Mouse (Mus musculus) small intestine, adult 2 months (tissue): ENCODE measurements at regions not wholly inside any gene's neighbourhood (a gene's known extent, or its start where the extent isn't known, plus 50 kb on each side); places are given as distances from the start of the nearest gene placed in this dataset.
A peak's percentile ranks its signal among the peaks of the same experiment; 100 is the strongest.

Experiments
- H3K27ac ChIP-seq: fragments of 200-500 bp; 2 replicates; pipeline ENCODE4 v1.5.1; 2012; ENCODE audit warnings: low read depth, low read length, control low read depth, inconsistent platforms; ENCODE audit not compliant: insufficient read depth
- H3K27me3 ChIP-seq: fragments of 200-500 bp; 2 replicates; pipeline ENCODE4 v1.6.1; 2012; ENCODE audit warnings: mild to moderate bottlenecking, moderate library complexity, low read length, inconsistent platforms; ENCODE audit not compliant: control insufficient read depth, insufficient read depth
- H3K36me3 ChIP-seq: fragments of 200-500 bp; 2 replicates; pipeline ENCODE4 v1.6.1; 2012; ENCODE audit warnings: mild to moderate bottlenecking, low read length, control low read depth, inconsistent platforms; ENCODE audit not compliant: control insufficient read depth, insufficient read depth
- H3K4me1 ChIP-seq: fragments of 200-500 bp; 2 replicates; pipeline ENCODE4 v1.6.1; 2012; ENCODE audit warnings: low read length, inconsistent platforms, mixed read lengths; ENCODE audit not compliant: control insufficient read depth, insufficient read depth, insufficient read length
- H3K4me3 ChIP-seq: fragments of 200-500 bp; 2 replicates; pipeline ENCODE4 v1.5.1; 2012; ENCODE audit warnings: low read depth, mild to moderate bottlenecking, control low read depth, inconsistent platforms, low read length, moderate library complexity
- CTCF ChIP-seq: fragments of 200-500 bp; IDR thresholded peaks from 2 replicates; pipeline ENCODE4 v1.5.1; 2012; ENCODE audit warnings: low read depth, mild to moderate bottlenecking, control low read depth, inconsistent platforms, low read length, moderate library complexity, mixed read lengths; ENCODE audit not compliant: insufficient replicate concordance, insufficient read length; ENCODE audit errors: extremely low read depth
- POLR2A ChIP-seq: fragments of 200-500 bp; IDR thresholded peaks from 2 replicates; pipeline ENCODE4 v1.6.1; 2012; ENCODE audit warnings: low read depth, mild to moderate bottlenecking, control low read depth, inconsistent platforms, low read length, moderate library complexity
- WGBS: fragments of 180-500 bp; shearing (Covaris S2); methylation state at CpG from one replicate; pipeline ENCODE4 v1.1.7; 2018; 5-methylcytosine and 5-hydroxymethylcytosine counted together

- Histone ChIP-seq H3K4me1 (no peaks in the 10 kb centered on the region), H3K27ac (no peak overlapping the region), H3K36me3 (no peaks in the 10 kb centered on the region), H3K27me3 (no peaks in the 10 kb centered on the region), H3K4me3 (no peak overlapping the region)
- 83% methylated on average over 3 of the region's 3 CpGs for WGBS
- TF ChIP-seq POLR2A = no peak
- TF ChIP-seq CTCF = no peak
Measured at GRCm38 (mm10) chr8:127780596-127780995, 577.8 kb upstream of the Nrp1 start.

GRCm38 (mm10) chr8:127781011-127781410 is 577.4 kb upstream of the Nrp1 start:
- Histone ChIP-seq H3K4me3 (no peak overlapping the region), H3K36me3 (no peaks in the 10 kb centered on the region), H3K27ac (no peak overlapping the region), H3K4me1 (no peaks in the 10 kb centered on the region), H3K27me3 (no peaks in the 10 kb centered on the region)
- 38% methylated on average over 1 of the region's 1 CpGs for WGBS
- no peak for TF ChIP-seq POLR2A
- no peak for TF ChIP-seq CTCF

DNA sequence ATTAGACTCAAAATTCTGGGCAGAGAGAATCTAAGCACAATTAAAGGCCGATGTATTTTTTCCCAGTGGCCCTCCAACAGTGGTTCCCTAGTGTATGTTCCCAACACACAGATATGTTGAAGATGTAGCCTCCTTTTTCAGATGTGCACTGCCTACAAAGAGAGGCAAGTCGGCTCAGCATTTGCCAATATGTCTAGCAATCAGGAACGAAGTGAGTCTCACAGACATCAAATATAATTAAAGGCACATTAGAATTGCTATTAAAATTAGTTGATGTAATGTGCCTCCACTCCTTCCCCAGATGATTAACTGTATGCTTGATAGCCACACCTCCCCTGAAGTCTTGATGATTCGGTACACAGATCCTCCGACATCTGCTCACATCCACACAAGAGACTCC is 565.8 kb upstream of the Nrp1 start:
- 94% methylated on average over 5 of the region's 5 CpGs for WGBS
- no peaks in the 10 kb centered on the region for H3K36me3 ChIP-seq
- H3K27ac ChIP-seq = no peak overlapping the region
- no peaks in the 10 kb centered on the region for H3K4me1 ChIP-seq
- H3K27me3 ChIP-seq = no peaks in the 10 kb centered on the region
- no peak for TF ChIP-seq CTCF
- TF ChIP-seq POLR2A = no peak
- no peak overlapping the region for H3K4me3 ChIP-seq

- 72% methylated on average over 6 of the region's 6 CpGs for WGBS
- Histone ChIP-seq H3K27me3 (no peaks in the 10 kb centered on the region), H3K36me3 (no peaks in the 10 kb centered on the region), H3K4me1 (no peaks in the 10 kb centered on the region), H3K27ac (no peak overlapping the region), H3K4me3 (no peak overlapping the region)
- TF ChIP-seq CTCF = no peak
- TF ChIP-seq POLR2A = no peak
Measured at GRCm38 (mm10) chr8:127799849-127800471, 558.4 kb upstream of the Nrp1 start.

- 68% methylated on average over 7 of the region's 7 CpGs for WGBS
- H3K36me3 ChIP-seq = no peaks in the 10 kb centered on the region
- H3K4me1 ChIP-seq = no peaks in the 10 kb centered on the region
- no peaks in the 10 kb centered on the region for H3K27me3 ChIP-seq
- H3K4me3 ChIP-seq = no peak overlapping the region
- no peak for TF ChIP-seq CTCF
- no peak for TF ChIP-seq POLR2A
- no peak overlapping the region for H3K27ac ChIP-seq
Measured at GRCm38 (mm10) chr8:127802136-127802535, 556.3 kb upstream of the Nrp1 start.

DNA sequence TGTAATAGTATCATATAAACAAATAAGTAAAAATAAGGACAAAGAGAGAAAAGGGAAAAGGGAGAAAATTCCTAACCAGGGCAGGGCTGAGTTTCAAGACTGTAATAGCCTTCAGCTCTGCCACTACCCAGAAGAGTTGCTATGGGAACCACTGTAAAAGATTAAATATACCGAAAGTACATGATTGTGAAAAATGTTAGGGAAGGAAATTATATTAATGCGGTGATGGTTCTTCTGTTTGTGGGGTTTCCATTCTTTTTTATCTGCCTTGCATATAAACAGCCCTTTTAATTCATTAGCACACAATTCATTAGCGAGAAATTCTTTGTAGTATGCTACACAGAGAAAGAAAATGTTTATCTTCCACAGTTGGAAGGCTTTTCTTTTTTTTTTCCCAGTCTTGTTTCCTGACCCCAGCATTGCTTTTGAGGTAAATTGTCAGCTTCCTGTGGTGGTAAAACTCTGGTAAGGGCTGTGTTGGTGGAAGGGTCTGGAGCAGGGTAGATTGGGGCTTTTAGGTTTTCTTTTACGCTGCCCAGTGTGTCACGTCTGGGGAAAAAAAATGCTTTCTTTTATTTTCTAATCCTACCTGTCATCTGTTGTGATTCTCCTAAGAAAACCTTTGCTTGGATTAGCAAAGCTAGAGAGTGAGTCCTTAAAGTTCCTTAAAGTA is 555.6 kb upstream of the Nrp1 start:
- no peak for TF ChIP-seq POLR2A
- H3K27ac ChIP-seq = no peak overlapping the region
- H3K36me3 ChIP-seq = no peaks in the 10 kb centered on the region
- no peaks in the 10 kb centered on the region for H3K27me3 ChIP-seq
- H3K4me3 ChIP-seq = no peak overlapping the region
- 58% methylated on average over 5 of the region's 5 CpGs for WGBS
- no peaks in the 10 kb centered on the region for H3K4me1 ChIP-seq

- peak overlapping the region; percentile 28; the same call in 1 of the 2 replicates for H3K27ac ChIP-seq
- WGBS = 68% methylated on average over 7 of the region's 7 CpGs
- no peak overlapping the region for H3K4me3 ChIP-seq
- no peaks in the 10 kb centered on the region for H3K27me3 ChIP-seq
- no peak for TF ChIP-seq POLR2A
- no peak for TF ChIP-seq CTCF
- H3K4me1 ChIP-seq = no peaks in the 10 kb centered on the region
- H3K36me3 ChIP-seq = no peaks in the 10 kb centered on the region
Measured at GRCm38 (mm10) chr8:127809203-127810155, 548.9 kb upstream of the Nrp1 start.
